Mouse (Mus musculus) pancreas, adult 10 weeks (tissue): ENCODE results near the gene Hdgfl2. TPM values are rescaled to one million over a fixed set of nuclear protein-coding genes. Genes with fewer than 3 reads are reported as not detected.

Source experiments
- polyA plus RNA-seq: library from polyadenylated mRNA; stranded (reverse); fragments of 350-450 nt; fragmentation: Illumina TruSeq; extraction: RNeasy Lipid Tissue Mini Kit (QIAGEN cat#74804); gene quantifications from one replicate; pipeline ENCODE4 v1.2.3, GENCODE M21; 2015; ENCODE audit warnings: low read depth, low replicate concordance; ENCODE audit not compliant: insufficient read depth

Gene Hdgfl2
- polyA plus RNA-seq, result 60.5 TPM

GRCm38 (mm10) chr17:56078880-56079795 lies at the start of gene Hdgfl2:
Gene Hdgfl2 (plus strand): TSS chr17:56079634.

DNA sequence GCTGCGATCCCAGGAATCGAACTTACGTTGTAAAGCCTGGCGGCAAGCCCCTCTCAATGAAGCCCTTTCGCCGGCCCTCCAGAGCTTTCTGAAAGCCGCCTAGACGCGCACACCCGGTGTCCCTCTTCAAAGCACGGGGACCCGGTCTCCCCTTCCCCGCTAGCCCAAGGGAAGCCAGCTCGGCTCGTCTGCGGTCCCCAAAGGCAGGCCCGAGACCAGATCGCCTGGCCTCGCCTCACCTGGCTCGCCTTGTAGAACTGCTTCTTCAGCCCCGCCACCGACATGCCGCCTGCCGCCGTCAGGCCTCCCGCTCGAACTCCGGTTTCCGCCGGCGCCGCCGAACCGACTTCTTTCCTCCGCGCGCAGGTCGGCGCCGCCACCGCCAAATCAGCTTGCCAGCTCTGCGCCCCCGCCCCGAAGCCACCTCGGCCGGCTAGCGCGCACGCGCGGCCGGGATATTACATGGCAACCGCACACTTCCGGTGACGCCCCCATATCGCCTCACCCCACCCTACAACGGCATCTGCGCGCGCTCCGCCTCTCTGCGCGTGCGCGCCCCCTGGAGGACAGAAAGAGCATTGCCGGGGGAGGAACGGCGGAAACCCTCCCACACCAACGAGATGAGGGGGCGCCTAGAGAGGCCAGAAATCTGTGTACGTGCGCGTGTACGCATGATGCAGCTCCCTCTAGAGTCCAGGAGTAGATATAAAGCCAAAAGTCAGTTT lies 43.1 kb upstream of the Hdgfl2 start, which contains the start of gene Sh3gl1:
TSS of gene Sh3gl1 (minus strand) at position 460 of the 725 bp plus-strand sequence.

DNA sequence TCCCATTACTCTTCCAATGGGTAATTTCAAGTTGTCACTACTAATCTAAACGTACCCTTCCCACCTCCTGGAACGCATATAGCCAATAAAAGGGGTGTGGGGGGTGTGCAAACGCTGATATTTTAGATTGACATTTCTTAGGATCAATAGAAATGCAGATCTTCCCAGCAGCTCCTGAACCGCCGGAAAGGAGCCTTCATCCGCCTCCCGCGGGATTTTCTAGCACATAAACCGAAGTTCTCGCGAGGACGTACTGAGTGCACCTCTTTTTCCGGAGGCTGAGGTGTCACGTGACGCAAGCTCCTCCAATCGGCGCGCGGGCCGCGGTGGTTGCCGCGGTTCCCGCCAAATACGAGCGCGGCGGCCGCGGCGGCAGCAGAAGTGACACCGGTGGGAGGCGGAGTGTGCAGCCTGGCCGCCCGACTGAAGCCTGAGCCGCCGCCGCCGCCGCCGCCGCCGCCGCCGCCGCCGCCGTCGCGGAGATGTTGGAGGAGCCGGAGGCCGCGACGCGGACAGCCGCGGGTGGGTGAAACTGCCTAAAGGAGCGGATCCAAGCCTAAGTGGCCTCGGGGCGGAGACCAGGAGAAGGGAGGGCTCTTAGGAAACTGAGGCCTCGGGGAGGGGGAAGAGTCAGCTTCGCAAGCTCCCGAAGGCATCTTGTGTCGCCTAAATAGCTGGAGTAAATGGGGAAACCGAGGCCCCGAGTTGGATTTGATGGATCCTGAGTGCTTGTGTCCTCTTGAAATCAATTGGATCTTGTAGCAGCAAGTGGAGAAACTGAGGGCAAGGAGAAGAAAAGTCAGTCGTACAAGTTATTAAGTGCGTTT lies 39.2 kb upstream of the Hdgfl2 start, which contains the start of gene Chaf1a:
TSS of gene Chaf1a (plus strand) at position 410 of the 827 bp plus-strand sequence.

DNA sequence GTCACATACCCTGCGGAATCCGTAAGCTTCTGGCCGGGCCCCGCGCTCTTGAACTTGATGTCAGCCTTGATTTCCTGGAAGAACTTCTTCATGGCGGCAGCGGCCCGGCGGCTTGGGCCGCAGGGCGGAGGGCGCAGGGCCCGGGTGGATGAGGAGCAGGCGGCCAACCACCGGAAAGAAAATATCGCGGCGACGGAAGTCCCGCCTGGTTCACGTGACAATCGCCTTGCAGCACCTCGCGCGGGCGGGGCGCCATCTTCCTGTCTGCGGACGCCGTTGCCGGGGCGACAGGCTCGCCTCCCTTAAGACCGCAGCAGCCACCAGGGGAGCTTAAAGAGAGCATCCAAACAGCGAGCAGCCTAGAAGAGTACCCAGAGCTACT lies 4.6 kb upstream of the Hdgfl2 start, which contains the start of gene Ubxn6:
TSS of gene Ubxn6 (minus strand) at position 202 of the 382 bp plus-strand sequence.

GRCm38 (mm10) chr17:56109219-56110051 lies 30.0 kb downstream of the Hdgfl2 start, which contains the start of gene Plin4:
Gene Plin4 (minus strand): TSS chr17:56109803.

GRCm38 (mm10) chr17:56117251-56117710 lies 37.8 kb downstream of the Hdgfl2 start, which contains the start of gene Plin5:
Gene Plin5 (minus strand): TSS chr17:56117596.

DNA sequence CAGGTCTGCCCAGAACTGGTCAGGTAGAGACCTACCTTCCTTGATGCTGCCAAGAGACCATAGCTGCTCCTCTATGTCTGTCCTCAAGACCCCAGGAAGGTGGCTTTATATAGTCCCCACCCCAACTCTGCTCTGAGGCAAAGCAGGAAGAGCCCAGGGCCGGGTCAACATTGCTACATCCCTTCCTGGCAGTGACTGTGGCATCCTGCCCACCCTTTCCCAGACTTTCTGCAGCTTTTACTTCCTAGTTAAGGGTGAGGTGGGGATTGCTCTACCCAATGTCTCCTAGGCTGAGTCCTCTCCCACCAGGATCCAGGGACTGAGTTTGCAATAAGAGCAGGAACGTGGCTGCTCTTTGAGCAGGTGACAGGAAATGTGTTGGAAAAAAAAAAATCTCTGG lies 42.4 kb downstream of the Hdgfl2 start, which contains the start of gene Lrg1:
TSS of gene Lrg1 (minus strand) at position 176 of the 400 bp plus-strand sequence.

DNA sequence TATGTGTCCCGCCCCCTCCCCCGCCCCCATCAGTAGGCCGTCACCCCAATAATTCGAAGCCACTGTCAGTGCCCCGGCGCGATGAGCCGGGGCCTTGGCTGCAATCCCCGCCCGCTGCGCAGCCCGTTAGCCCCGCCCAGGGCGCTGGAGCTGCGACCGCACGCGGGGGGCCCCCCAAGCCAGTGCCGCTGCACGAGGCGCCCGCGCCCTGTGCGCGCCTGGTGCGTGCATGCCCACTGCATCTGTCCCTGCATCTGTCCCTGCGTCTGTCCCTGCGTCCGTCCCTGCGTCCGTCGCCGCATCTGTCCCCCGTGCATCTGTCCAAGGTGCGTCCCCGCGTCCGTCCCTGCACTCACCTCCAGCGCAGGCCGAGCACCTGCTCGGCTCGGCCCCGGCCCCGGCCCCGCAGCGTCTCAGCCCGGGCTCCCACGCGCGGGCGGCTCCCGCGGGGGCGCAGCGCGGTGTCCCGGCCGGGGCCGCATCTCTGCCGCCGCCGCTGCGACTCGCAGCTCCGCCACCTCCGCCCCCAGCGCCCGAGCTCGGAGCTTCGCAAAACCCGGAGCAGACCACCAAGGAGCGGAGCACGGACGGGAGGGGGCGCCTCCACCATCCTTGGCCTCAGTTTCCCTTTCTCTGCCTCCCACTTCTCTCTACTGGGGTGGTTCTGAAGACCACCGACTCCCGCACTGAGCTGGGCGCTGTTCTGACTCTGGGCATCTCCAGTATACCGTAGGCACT lies 60.6 kb downstream of the Hdgfl2 start, which contains the start of gene Sema6b:
TSS of gene Sema6b (minus strand) at position 486 of the 738 bp plus-strand sequence.

Other genes with a start within 250 kb of the Hdgfl2 start
- 2.2 TPM for gene Zfp119a, start 200.7 kb upstream of the Hdgfl2 start, polyA plus RNA-seq
- 2.6 TPM for gene Zfp959, start 187.5 kb upstream of the Hdgfl2 start, polyA plus RNA-seq
- gene Zfp119b, start 130.1 kb upstream of the Hdgfl2 start, polyA plus RNA-seq, result 1.7 TPM
- gene Ebi3, start 127.0 kb upstream of the Hdgfl2 start, polyA plus RNA-seq, result 1.3 TPM
- 2.3 TPM for gene Yju2, start 120.5 kb upstream of the Hdgfl2 start, polyA plus RNA-seq
- gene Shd, start 109.2 kb upstream of the Hdgfl2 start, polyA plus RNA-seq, result not detected
- not detected for gene Fsd1, start 93.1 kb upstream of the Hdgfl2 start, polyA plus RNA-seq
- 20.6 TPM for gene Stap2, start 74.0 kb upstream of the Hdgfl2 start, polyA plus RNA-seq
- gene Mpnd, start 73.9 kb upstream of the Hdgfl2 start, polyA plus RNA-seq, result 24.6 TPM
- 16.3 TPM for gene Sh3gl1, start 43.0 kb upstream of the Hdgfl2 start, polyA plus RNA-seq
- 0.18 TPM for gene Chaf1a, start 39.2 kb upstream of the Hdgfl2 start, polyA plus RNA-seq
- gene Ubxn6, start 4.6 kb upstream of the Hdgfl2 start, polyA plus RNA-seq, result 13.3 TPM
- gene Plin4, start 30.2 kb downstream of the Hdgfl2 start, polyA plus RNA-seq, result 5.1 TPM
- not detected for gene Plin5, start 38.0 kb downstream of the Hdgfl2 start, polyA plus RNA-seq
- gene Lrg1, start 42.4 kb downstream of the Hdgfl2 start, polyA plus RNA-seq, result 8.8 TPM
- gene Sema6b, start 60.7 kb downstream of the Hdgfl2 start, polyA plus RNA-seq, result 3.3 TPM
- 0.44 TPM for gene Tnfaip8l1, start 82.8 kb downstream of the Hdgfl2 start, polyA plus RNA-seq
- gene Mydgf, start 104.3 kb downstream of the Hdgfl2 start, polyA plus RNA-seq, result 25.8 TPM
- 13.7 TPM for gene Dpp9, start 139.3 kb downstream of the Hdgfl2 start, polyA plus RNA-seq
- gene Fem1a, start 177.2 kb downstream of the Hdgfl2 start, polyA plus RNA-seq, result 6.3 TPM
- gene Ticam1, start 197.2 kb downstream of the Hdgfl2 start, polyA plus RNA-seq, result 3.3 TPM
- gene Plin3, start 213.2 kb downstream of the Hdgfl2 start, polyA plus RNA-seq, result 7.7 TPM
- not detected for gene Arrdc5, start 220.7 kb downstream of the Hdgfl2 start, polyA plus RNA-seq
- 0.39 TPM for gene Uhrf1, start 223.7 kb downstream of the Hdgfl2 start, polyA plus RNA-seq
- 7.8 TPM for gene Kdm4b, start 246.4 kb downstream of the Hdgfl2 start, polyA plus RNA-seq